Mouse (Mus musculus): Measurements from ENCODE around the gene Tnni3k. TPM values are rescaled to one million over a fixed set of nuclear protein-coding genes. Genes with fewer than 3 reads are reported as not detected.

The Tnni3k gene
- polyA plus RNA-seq, 1 experiment from 2014 or later: not detected

DNA sequence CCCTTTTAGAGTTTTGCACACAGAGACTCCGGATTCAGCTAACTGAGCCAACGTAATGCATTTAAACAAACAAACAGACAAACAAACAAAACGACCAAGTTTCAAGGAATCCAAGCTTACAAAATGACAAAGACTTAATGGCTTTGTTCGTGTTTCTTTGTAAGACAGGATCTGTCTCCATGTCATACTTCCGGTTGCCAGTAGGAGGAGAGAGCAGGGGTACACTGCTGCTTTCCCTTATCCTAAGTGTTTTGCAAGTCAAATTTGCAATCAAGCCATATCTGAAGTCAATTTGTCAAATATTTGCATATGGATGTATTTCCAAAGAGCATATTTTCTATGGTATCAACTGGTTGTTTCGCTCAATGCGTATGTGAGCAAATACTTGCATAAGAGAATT is 20.9 kb downstream of the Tnni3k start:
- H3K4me1 ChIP-seq (replicated peaks): no peaks in the 10 kb centered on the region
- no peak overlapping the region for H3K9ac ChIP-seq
- H3K27ac ChIP-seq: no peak overlapping the region
- no peaks in the 10 kb centered on the region for H3K9me3 ChIP-seq
- WGBS: 80% methylated on average over 7 of the region's 7 CpGs
- H3K4me2 ChIP-seq (replicated peaks): no peak overlapping the region
- H3K36me3 ChIP-seq: no peaks in the 10 kb centered on the region
- no peak overlapping the region for H3K4me3 ChIP-seq (replicated peaks)
- H3K27me3 ChIP-seq (replicated peaks): no peaks in the 10 kb centered on the region
- ATAC-seq: no peak

DNA sequence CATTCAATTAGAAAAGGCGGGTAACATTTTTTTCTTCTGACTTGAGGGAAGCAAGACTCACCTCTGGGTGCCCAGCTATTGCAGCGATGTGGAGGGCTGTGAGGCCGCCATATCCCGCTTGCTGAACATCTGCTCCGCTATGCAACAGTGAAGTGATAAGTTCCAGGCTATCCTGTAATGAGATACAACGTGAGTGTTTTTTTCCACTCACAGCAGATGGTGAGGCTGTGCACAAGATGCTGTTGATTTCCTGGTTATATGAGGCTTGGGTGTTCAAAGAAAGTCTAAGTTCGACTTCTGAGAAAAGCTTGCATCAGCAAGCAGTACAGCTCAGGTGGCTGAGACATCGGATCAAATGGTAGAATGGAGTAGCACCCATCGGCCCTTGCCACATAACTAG is 25.0 kb downstream of the Tnni3k start:
- ATAC-seq: no peak
- 90% methylated on average over 9 of the region's 9 CpGs for WGBS
- H3K4me3 ChIP-seq (replicated peaks): no peak overlapping the region

GRCm38 (mm10) chr3:155002781-155003180 is 52.4 kb downstream of the Tnni3k start:
- no peaks in the 10 kb centered on the region for H3K9me3 ChIP-seq
- no peaks in the 10 kb centered on the region for H3K36me3 ChIP-seq
- H3K9ac ChIP-seq: no peak overlapping the region
- no peak overlapping the region for H3K4me3 ChIP-seq (replicated peaks)
- H3K4me1 ChIP-seq (replicated peaks): no peaks in the 10 kb centered on the region
- no peak overlapping the region for H3K4me2 ChIP-seq (replicated peaks)
- WGBS: 73% methylated on average over 4 of the region's 4 CpGs
- no peak overlapping the region for H3K27ac ChIP-seq
- no peaks in the 10 kb centered on the region for H3K27me3 ChIP-seq (replicated peaks)
- no peak for ATAC-seq

More for the DNA sequence above, 25.0 kb downstream of the Tnni3k start:
- Histone ChIP-seq H3K27me3 (replicated peaks) (no peaks in the 10 kb centered on the region), H3K4me1 (replicated peaks) (no peaks in the 10 kb centered on the region), H3K9ac (no peak overlapping the region), H3K36me3 (no peaks in the 10 kb centered on the region), H3K27ac (no peak overlapping the region), H3K9me3 (no peaks in the 10 kb centered on the region), H3K4me2 (replicated peaks) (no peak overlapping the region)

GRCm38 (mm10) chr3:155001056-155001455 is 54.2 kb downstream of the Tnni3k start:
- H3K27me3 ChIP-seq (replicated peaks): no peaks in the 10 kb centered on the region
- H3K4me3 ChIP-seq (replicated peaks): no peak overlapping the region
- no peaks in the 10 kb centered on the region for H3K36me3 ChIP-seq
- no peak overlapping the region for H3K9ac ChIP-seq
- no peak overlapping the region for H3K4me2 ChIP-seq (replicated peaks)
- no peaks in the 10 kb centered on the region for H3K4me1 ChIP-seq (replicated peaks)
- no peak for ATAC-seq
- no peaks in the 10 kb centered on the region for H3K9me3 ChIP-seq
- H3K27ac ChIP-seq: no peak overlapping the region

- no peaks in the 10 kb centered on the region for H3K36me3 ChIP-seq
- no peaks in the 10 kb centered on the region for H3K27me3 ChIP-seq (replicated peaks)
- H3K9me3 ChIP-seq: no peaks in the 10 kb centered on the region
- H3K9ac ChIP-seq: no peak overlapping the region
- peak; percentile 65 for ATAC-seq
- H3K4me3 ChIP-seq (replicated peaks): no peak overlapping the region
- H3K4me2 ChIP-seq (replicated peaks): no peak overlapping the region
- H3K4me1 ChIP-seq (replicated peaks): no peaks in the 10 kb centered on the region
- H3K27ac ChIP-seq: no peak overlapping the region
Observed at GRCm38 (mm10) chr3:154992678-154993077, 62.5 kb downstream of the Tnni3k start.

GRCm38 (mm10) chr3:154979101-154979500 is 76.1 kb downstream of the Tnni3k start:
- 79% methylated on average over 7 of the region's 7 CpGs for WGBS
- H3K27ac ChIP-seq: no peak overlapping the region
- H3K36me3 ChIP-seq: no peaks in the 10 kb centered on the region
- H3K4me3 ChIP-seq (replicated peaks): no peak overlapping the region
- no peak overlapping the region for H3K9ac ChIP-seq
- no peaks in the 10 kb centered on the region for H3K9me3 ChIP-seq
- H3K4me1 ChIP-seq (replicated peaks): no peaks in the 10 kb centered on the region
- no peak overlapping the region for H3K4me2 ChIP-seq (replicated peaks)
- no peak for ATAC-seq
- no peaks in the 10 kb centered on the region for H3K27me3 ChIP-seq (replicated peaks)

GRCm38 (mm10) chr3:154971626-154972025 is 83.6 kb downstream of the Tnni3k start:
- no peak for ATAC-seq
- no peak overlapping the region for H3K27ac ChIP-seq
- no peaks in the 10 kb centered on the region for H3K36me3 ChIP-seq
- no peak overlapping the region for H3K4me2 ChIP-seq (replicated peaks)
- WGBS: 74% methylated on average over 1 of the region's 1 CpGs
- no peaks in the 10 kb centered on the region for H3K9me3 ChIP-seq
- H3K9ac ChIP-seq: no peak overlapping the region
- no peaks in the 10 kb centered on the region for H3K4me1 ChIP-seq (replicated peaks)
- no peaks in the 10 kb centered on the region for H3K27me3 ChIP-seq (replicated peaks)
- H3K4me3 ChIP-seq (replicated peaks): no peak overlapping the region

DNA sequence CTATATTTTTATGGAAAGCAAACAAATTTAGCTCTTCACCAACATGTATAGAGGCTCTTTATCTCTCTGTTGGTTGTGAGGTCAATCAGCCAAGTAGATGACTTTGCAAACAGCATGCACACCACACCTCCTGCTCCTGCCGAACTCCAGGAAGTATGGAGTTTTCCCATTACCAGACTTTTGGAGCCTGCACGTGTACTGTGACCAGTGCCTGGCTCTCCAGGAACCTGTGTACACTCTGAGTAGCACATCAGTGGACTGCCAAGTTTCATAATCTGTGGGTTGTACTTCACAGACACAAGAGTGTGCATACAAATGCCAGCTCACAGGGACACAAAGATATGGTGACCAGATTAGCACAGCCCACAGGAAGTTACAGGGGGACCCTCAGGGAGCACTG is 84.2 kb downstream of the Tnni3k start:
- Histone ChIP-seq H3K27ac (no peak overlapping the region), H3K27me3 (replicated peaks) (no peaks in the 10 kb centered on the region), H3K4me3 (replicated peaks) (no peak overlapping the region), H3K4me1 (replicated peaks) (no peaks in the 10 kb centered on the region), H3K9me3 (no peaks in the 10 kb centered on the region), H3K4me2 (replicated peaks) (no peak overlapping the region), H3K36me3 (no peaks in the 10 kb centered on the region), H3K9ac (no peak overlapping the region)
- WGBS: 45% methylated on average over 2 of the region's 2 CpGs
- peak; percentile 83 for ATAC-seq

- Histone ChIP-seq H3K4me2 (replicated peaks) (no peak overlapping the region), H3K4me1 (replicated peaks) (no peaks in the 10 kb centered on the region), H3K36me3 (no peaks in the 10 kb centered on the region), H3K27ac (no peak overlapping the region), H3K4me3 (replicated peaks) (no peak overlapping the region), H3K9me3 (no peaks in the 10 kb centered on the region), H3K27me3 (replicated peaks) (no peaks in the 10 kb centered on the region), H3K9ac (no peak overlapping the region)
- 63% methylated on average over 3 of the region's 3 CpGs for WGBS
- ATAC-seq: no peak
Observed at GRCm38 (mm10) chr3:154961284-154961683, 93.9 kb downstream of the Tnni3k start.

GRCm38 (mm10) chr3:154953088-154953487 is 102.1 kb downstream of the Tnni3k start:
- WGBS: 39% methylated on average over 2 of the region's 2 CpGs
- Histone ChIP-seq H3K4me1 (replicated peaks) (no peaks in the 10 kb centered on the region), H3K27ac (no peak overlapping the region), H3K9me3 (no peaks in the 10 kb centered on the region), H3K4me3 (replicated peaks) (no peak overlapping the region), H3K4me2 (replicated peaks) (no peak overlapping the region), H3K27me3 (replicated peaks) (no peaks in the 10 kb centered on the region), H3K36me3 (no peaks in the 10 kb centered on the region), H3K9ac (no peak overlapping the region)
- ATAC-seq: no peak

- Histone ChIP-seq H3K4me2 (replicated peaks) (no peak overlapping the region), H3K4me1 (replicated peaks) (no peaks in the 10 kb centered on the region), H3K4me3 (replicated peaks) (no peak overlapping the region), H3K9ac (no peak overlapping the region), H3K27me3 (replicated peaks) (no peaks in the 10 kb centered on the region), H3K27ac (no peak overlapping the region), H3K9me3 (no peaks in the 10 kb centered on the region), H3K36me3 (no peaks in the 10 kb centered on the region)
- WGBS: 75% methylated on average over 2 of the region's 2 CpGs
- no peak for ATAC-seq
Observed at GRCm38 (mm10) chr3:154949551-154949950, 105.7 kb downstream of the Tnni3k start.

- Histone ChIP-seq H3K4me2 (replicated peaks) (no peak overlapping the region), H3K9ac (no peak overlapping the region), H3K36me3 (no peaks in the 10 kb centered on the region), H3K9me3 (no peaks in the 10 kb centered on the region), H3K4me1 (replicated peaks) (no peaks in the 10 kb centered on the region), H3K4me3 (replicated peaks) (no peak overlapping the region), H3K27ac (no peak overlapping the region), H3K27me3 (replicated peaks) (no peaks in the 10 kb centered on the region)
- 61% methylated on average over 6 of the region's 6 CpGs for WGBS
- no peak for ATAC-seq
Observed at GRCm38 (mm10) chr3:154945688-154946161, 109.5 kb downstream of the Tnni3k start.

- Histone ChIP-seq H3K27me3 (replicated peaks) (no peaks in the 10 kb centered on the region), H3K4me1 (replicated peaks) (no peaks in the 10 kb centered on the region), H3K9me3 (no peaks in the 10 kb centered on the region), H3K4me2 (replicated peaks) (no peak overlapping the region), H3K9ac (no peak overlapping the region), H3K36me3 (no peaks in the 10 kb centered on the region), H3K4me3 (replicated peaks) (no peak overlapping the region), H3K27ac (no peak overlapping the region)
- 48% methylated on average over 8 of the region's 8 CpGs for WGBS
- no peak for ATAC-seq
Observed at GRCm38 (mm10) chr3:154927757-154928156, 127.5 kb downstream of the Tnni3k start.

- no peak overlapping the region for H3K9ac ChIP-seq
- no peaks in the 10 kb centered on the region for H3K27me3 ChIP-seq (replicated peaks)
- no peaks in the 10 kb centered on the region for H3K9me3 ChIP-seq
- no peaks in the 10 kb centered on the region for H3K36me3 ChIP-seq
- no peak overlapping the region for H3K27ac ChIP-seq
- H3K4me3 ChIP-seq (replicated peaks): no peak overlapping the region
- H3K4me2 ChIP-seq (replicated peaks): no peak overlapping the region
- 88% methylated on average over 8 of the region's 8 CpGs for WGBS
- no peaks in the 10 kb centered on the region for H3K4me1 ChIP-seq (replicated peaks)
- no peak for ATAC-seq
Observed at GRCm38 (mm10) chr3:154924936-154925335, 130.3 kb downstream of the Tnni3k start.

All from intestine, embryonic 15.5 days (tissue).